Mouse (Mus musculus): ENCODE data around the gene Odf2l. TPM values are rescaled to one million over a fixed set of nuclear protein-coding genes. Genes with fewer than 3 reads are reported as not detected.
A peak's percentile ranks its signal among the peaks of the same experiment; 100 is the strongest.

Gene Odf2l
- polyA plus RNA-seq, 1 experiment from 2014 or later = 23.7 TPM

DNA sequence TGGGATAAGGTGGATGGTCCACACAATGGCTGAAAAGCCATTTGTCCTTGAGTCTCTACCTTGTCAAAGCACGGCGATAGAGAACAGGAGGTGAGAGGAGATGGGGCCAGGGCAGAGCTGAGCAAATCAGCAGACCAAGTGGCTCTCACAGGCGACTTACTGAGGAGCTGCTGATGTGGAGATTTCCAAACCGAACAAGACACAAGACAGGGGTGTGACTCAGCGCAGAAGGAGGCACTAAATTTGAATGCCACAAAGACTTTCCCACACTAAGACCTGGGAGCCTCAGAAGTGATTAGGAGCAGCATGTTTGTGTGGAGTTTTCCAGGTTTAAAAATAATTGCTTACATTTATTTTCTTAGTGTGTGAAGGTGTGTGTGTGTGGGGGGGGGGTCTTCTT lies 14.6 kb upstream of the Odf2l start:
- no peaks in the 10 kb centered on the region for H3K36me3 ChIP-seq
- H3K4me2 ChIP-seq = no peak overlapping the region
- H3K9me3 ChIP-seq = no peaks in the 10 kb centered on the region
- H3K27me3 ChIP-seq = no peaks in the 10 kb centered on the region
- WGBS = 70% methylated on average over 5 of the region's 5 CpGs
- ATAC-seq (ENCODE audit: insufficient number of reproducible peaks, insufficient read depth, low FRiP score, low TSS enrichment, low read depth) = no peak
- H3K4me3 ChIP-seq (replicated peaks) = no peak overlapping the region
- H3K4me1 ChIP-seq (replicated peaks) = no peaks in the 10 kb centered on the region
- H3K27ac ChIP-seq = no peak overlapping the region
- H3K9ac ChIP-seq (replicated peaks) = no peak overlapping the region

DNA sequence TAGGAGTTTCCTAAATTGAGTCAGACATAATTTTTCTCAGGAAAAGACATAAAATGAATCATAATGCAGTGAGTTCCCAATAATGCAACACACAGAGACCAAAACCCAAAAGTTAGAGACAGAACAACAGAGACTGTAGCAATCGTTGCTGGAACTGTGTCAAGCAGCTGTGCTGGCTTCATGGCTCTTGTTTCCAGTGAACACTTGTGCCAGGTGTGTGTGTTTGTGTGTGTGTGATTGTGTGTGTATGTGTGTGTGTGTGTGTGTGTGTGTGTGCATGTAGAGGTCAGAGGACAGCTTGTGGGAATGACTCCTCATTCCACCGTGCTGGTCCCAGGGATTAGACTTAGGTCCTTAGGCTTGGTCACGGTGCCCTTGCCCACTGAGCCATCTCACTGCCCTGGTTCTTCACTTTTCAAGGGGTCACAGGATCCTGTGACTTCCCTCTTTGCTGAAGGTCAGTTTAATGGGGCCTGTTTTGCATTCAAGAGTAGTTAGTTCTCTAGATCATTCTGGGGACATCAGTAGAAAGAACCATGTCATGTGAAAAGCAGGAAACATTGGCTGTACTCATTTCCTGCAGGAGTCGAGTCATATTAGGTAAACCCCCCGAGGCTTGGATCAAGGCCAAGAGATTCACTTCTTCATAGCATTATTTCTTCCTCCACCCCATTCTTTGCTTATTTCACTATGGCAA lies 13.2 kb upstream of the Odf2l start:
- H3K36me3 ChIP-seq = no peaks in the 10 kb centered on the region
- no peaks in the 10 kb centered on the region for H3K4me1 ChIP-seq (replicated peaks)
- H3K4me3 ChIP-seq (replicated peaks) = no peak overlapping the region
- no peak for ATAC-seq (ENCODE audit: insufficient number of reproducible peaks, insufficient read depth, low FRiP score, low TSS enrichment, low read depth)
- no peak overlapping the region for H3K27ac ChIP-seq
- H3K9ac ChIP-seq (replicated peaks) = no peak overlapping the region
- 74% methylated on average over 5 of the region's 5 CpGs for WGBS
- H3K4me2 ChIP-seq = no peak overlapping the region
- no peaks in the 10 kb centered on the region for H3K9me3 ChIP-seq
- no peaks in the 10 kb centered on the region for H3K27me3 ChIP-seq

DNA sequence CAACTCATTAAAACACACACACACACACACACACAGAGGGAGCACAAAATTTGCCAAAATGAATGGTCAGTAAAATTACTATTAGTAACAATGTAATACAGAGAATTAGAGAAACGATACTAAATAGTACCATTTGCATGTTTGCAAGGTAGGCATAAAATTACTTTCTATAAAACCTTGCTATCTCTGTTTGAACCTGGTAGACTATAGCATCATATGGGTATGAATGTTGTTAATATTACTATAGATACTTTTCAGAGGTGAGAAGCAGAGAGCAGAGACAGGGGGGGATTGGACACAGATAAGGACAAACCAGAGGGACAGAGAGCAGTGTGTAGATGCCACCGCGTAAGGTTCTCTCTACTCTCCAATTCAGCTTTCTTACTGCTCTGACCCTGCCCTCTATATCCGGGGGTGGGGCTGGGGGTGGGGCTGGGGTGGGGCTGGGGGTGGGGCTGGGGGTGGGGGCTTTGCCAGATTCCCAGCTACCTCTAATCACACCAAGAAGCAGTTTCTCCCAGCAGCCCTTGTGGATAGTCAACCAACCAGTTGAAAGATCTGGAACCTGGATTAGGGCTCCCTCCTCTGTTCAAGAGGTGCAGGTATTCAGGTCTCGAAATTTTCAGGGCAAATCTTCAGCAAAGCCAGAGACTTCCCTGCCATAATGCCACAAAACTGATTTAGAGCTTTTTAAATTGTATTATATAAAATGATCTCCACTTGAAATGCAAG lies 12.4 kb upstream of the Odf2l start:
- no peak overlapping the region for H3K4me3 ChIP-seq (replicated peaks)
- peak; percentile 37; the same call in 1 of the 2 replicates for ATAC-seq (ENCODE audit: insufficient number of reproducible peaks, insufficient read depth, low FRiP score, low TSS enrichment, low read depth)
- no peak overlapping the region for H3K27ac ChIP-seq
- no peaks in the 10 kb centered on the region for H3K9me3 ChIP-seq
- H3K9ac ChIP-seq (replicated peaks) = no peak overlapping the region
- no peak overlapping the region for H3K4me2 ChIP-seq
- no peaks in the 10 kb centered on the region for H3K4me1 ChIP-seq (replicated peaks)
- no peaks in the 10 kb centered on the region for H3K27me3 ChIP-seq
- 78% methylated on average over 5 of the region's 5 CpGs for WGBS
- H3K36me3 ChIP-seq = no peaks in the 10 kb centered on the region

GRCm38 (mm10) chr3:145115169-145115568 lies 3.2 kb upstream of the Odf2l start:
- Histone ChIP-seq H3K4me2 (no peak overlapping the region), H3K4me3 (replicated peaks) (no peak overlapping the region), H3K27me3 (no peaks in the 10 kb centered on the region), H3K9ac (replicated peaks) (no peak overlapping the region), H3K27ac (no peak overlapping the region), H3K36me3 (no peaks in the 10 kb centered on the region), H3K4me1 (replicated peaks) (peaks cover 8% of the 10 kb centered on the region; the same call in 1 of the 2 replicates), H3K9me3 (no peaks in the 10 kb centered on the region)
- 92% methylated on average over 2 of the region's 2 CpGs for WGBS
- ATAC-seq (ENCODE audit: insufficient number of reproducible peaks, insufficient read depth, low FRiP score, low TSS enrichment, low read depth) = no peak

DNA sequence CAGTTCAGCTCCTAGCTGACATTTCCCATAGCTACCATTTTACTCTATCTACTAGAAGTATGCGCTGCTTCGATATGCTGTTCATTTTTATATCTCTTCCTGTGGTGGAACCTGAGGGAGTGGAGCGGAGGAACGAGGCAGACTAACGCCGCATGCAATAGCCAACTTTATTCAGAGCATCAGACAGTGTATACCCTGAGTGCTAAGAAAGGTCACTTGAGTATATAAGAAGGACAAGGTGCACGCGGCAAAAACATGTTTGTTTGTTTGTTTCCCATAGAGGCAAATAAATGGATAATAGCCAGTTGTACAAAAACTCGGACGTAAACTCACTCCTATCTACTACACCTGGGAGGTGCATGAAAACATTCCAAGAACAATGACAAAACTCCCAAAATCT lies 751 bp upstream of the Odf2l start:
- H3K36me3 ChIP-seq = no peaks in the 10 kb centered on the region
- peak overlapping the region; percentile 70 for H3K4me3 ChIP-seq (replicated peaks)
- no peaks in the 10 kb centered on the region for H3K9me3 ChIP-seq
- H3K27me3 ChIP-seq = no peaks in the 10 kb centered on the region
- H3K27ac ChIP-seq = peak overlapping the region; percentile 99
- 88% methylated on average over 10 of the region's 10 CpGs for WGBS
- peaks cover 8% of the 10 kb centered on the region; the same call in 1 of the 2 replicates for H3K4me1 ChIP-seq (replicated peaks)
- peak overlapping the region; percentile 73 for H3K4me2 ChIP-seq
- ATAC-seq (ENCODE audit: insufficient number of reproducible peaks, insufficient read depth, low FRiP score, low TSS enrichment, low read depth) = no peak
- H3K9ac ChIP-seq (replicated peaks) = peak overlapping the region; percentile 83; the same call in 1 of the 2 replicates

GRCm38 (mm10) chr3:145119002-145119358 lies 592 bp downstream of the Odf2l start:
- peak overlapping the region; percentile 83 for H3K9ac ChIP-seq (replicated peaks)
- H3K9me3 ChIP-seq = no peaks in the 10 kb centered on the region
- H3K4me3 ChIP-seq (replicated peaks) = peak overlapping the region; percentile 70
- no peak for ATAC-seq (ENCODE audit: insufficient number of reproducible peaks, insufficient read depth, low FRiP score, low TSS enrichment, low read depth)
- H3K27ac ChIP-seq = peak overlapping the region; percentile 99
- WGBS = 4% methylated on average over 14 of the region's 14 CpGs
- H3K27me3 ChIP-seq = no peaks in the 10 kb centered on the region
- H3K36me3 ChIP-seq = no peaks in the 10 kb centered on the region
- peaks cover 8% of the 10 kb centered on the region; the same call in 1 of the 2 replicates for H3K4me1 ChIP-seq (replicated peaks)
- H3K4me2 ChIP-seq = peak overlapping the region; percentile 73

DNA sequence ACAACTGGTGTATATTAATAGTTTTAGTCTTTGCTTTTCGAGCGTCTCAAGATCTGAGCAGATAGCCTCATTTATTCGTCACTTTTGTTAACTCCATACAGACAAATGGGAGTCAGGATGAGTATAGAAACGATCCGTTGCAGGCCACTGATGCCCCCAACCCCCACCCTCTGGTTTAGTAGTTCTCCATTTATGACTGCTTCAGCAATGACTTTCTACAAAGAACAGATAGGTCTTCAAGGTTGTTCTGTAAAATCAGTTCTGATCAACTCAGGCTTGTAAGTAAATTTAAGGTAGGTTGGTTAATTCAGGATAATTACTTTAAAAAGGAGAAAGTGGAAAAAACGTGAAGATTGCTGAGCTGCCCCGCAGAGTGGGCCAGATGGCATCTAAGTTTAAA lies 1.0 kb downstream of the Odf2l start:
- Histone ChIP-seq H3K9ac (replicated peaks) (peak overlapping the region; percentile 83; the same call in 1 of the 2 replicates), H3K36me3 (no peaks in the 10 kb centered on the region), H3K9me3 (no peaks in the 10 kb centered on the region), H3K4me2 (peak overlapping the region; percentile 73), H3K27me3 (no peaks in the 10 kb centered on the region), H3K4me3 (replicated peaks) (peak overlapping the region; percentile 70), H3K27ac (no peak overlapping the region), H3K4me1 (replicated peaks) (peaks cover 8% of the 10 kb centered on the region; the same call in 1 of the 2 replicates)
- ATAC-seq (ENCODE audit: insufficient number of reproducible peaks, insufficient read depth, low FRiP score, low TSS enrichment, low read depth) = no peak
- 81% methylated on average over 7 of the region's 7 CpGs for WGBS

DNA sequence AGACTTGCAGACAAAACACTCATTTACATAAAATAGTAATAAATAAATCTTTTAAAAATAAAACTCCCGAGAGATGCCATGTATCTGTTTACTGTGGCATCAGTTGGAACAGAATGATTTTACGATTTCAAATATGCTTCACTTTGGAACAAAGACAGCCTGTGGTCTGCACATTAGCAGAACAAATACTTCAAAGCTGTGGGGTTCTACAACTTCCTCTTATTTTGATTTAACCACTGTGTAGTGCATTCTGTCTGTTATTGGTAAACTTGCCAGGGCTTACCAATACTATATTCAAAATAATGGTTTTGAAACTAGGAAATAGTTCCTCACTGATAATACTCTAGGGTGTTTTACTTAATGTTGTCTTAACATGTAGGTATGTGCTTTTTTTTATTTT lies 8.2 kb downstream of the Odf2l start:
- Histone ChIP-seq H3K4me3 (replicated peaks) (no peak overlapping the region), H3K9ac (replicated peaks) (no peak overlapping the region), H3K36me3 (peaks cover 29% of the 10 kb centered on the region), H3K4me1 (replicated peaks) (no peaks in the 10 kb centered on the region), H3K27ac (no peak overlapping the region), H3K4me2 (no peak overlapping the region), H3K27me3 (no peaks in the 10 kb centered on the region), H3K9me3 (no peaks in the 10 kb centered on the region)
- 86% methylated on average over 2 of the region's 2 CpGs for WGBS
- no peak for ATAC-seq (ENCODE audit: insufficient number of reproducible peaks, insufficient read depth, low FRiP score, low TSS enrichment, low read depth)

- Histone ChIP-seq H3K9me3 (no peaks in the 10 kb centered on the region), H3K27ac (no peak overlapping the region), H3K4me2 (no peak overlapping the region), H3K4me3 (replicated peaks) (no peak overlapping the region), H3K27me3 (no peaks in the 10 kb centered on the region), H3K4me1 (replicated peaks) (no peaks in the 10 kb centered on the region), H3K9ac (replicated peaks) (no peak overlapping the region), H3K36me3 (peaks cover 43% of the 10 kb centered on the region)
- no peak for ATAC-seq (ENCODE audit: insufficient number of reproducible peaks, insufficient read depth, low FRiP score, low TSS enrichment, low read depth)
Measured at GRCm38 (mm10) chr3:145129356-145129755, 11.0 kb downstream of the Odf2l start.

- no peaks in the 10 kb centered on the region for H3K27me3 ChIP-seq
- H3K9ac ChIP-seq (replicated peaks) = no peak overlapping the region
- H3K4me3 ChIP-seq (replicated peaks) = no peak overlapping the region
- no peak for ATAC-seq (ENCODE audit: insufficient number of reproducible peaks, insufficient read depth, low FRiP score, low TSS enrichment, low read depth)
- 35% methylated on average over 3 of the region's 3 CpGs for WGBS
- H3K36me3 ChIP-seq = peaks cover 47% of the 10 kb centered on the region
- H3K9me3 ChIP-seq = no peaks in the 10 kb centered on the region
- no peak overlapping the region for H3K27ac ChIP-seq
- no peaks in the 10 kb centered on the region for H3K4me1 ChIP-seq (replicated peaks)
- H3K4me2 ChIP-seq = no peak overlapping the region
Measured at GRCm38 (mm10) chr3:145131210-145131868, 13.0 kb downstream of the Odf2l start.

- Histone ChIP-seq H3K36me3 (peaks cover 24% of the 10 kb centered on the region), H3K4me3 (replicated peaks) (no peak overlapping the region), H3K9ac (replicated peaks) (no peak overlapping the region), H3K4me2 (no peak overlapping the region), H3K4me1 (replicated peaks) (no peaks in the 10 kb centered on the region), H3K27ac (no peak overlapping the region), H3K27me3 (no peaks in the 10 kb centered on the region), H3K9me3 (no peaks in the 10 kb centered on the region)
- 81% methylated on average over 4 of the region's 4 CpGs for WGBS
- no peak for ATAC-seq (ENCODE audit: insufficient number of reproducible peaks, insufficient read depth, low FRiP score, low TSS enrichment, low read depth)
Measured at GRCm38 (mm10) chr3:145140236-145140635, 21.8 kb downstream of the Odf2l start.
